Mouse (Mus musculus): Measurements from ENCODE around the gene Tpm1. TPM values are rescaled to one million over a fixed set of nuclear protein-coding genes. Genes with fewer than 3 reads are reported as not detected.

The Tpm1 gene
- polyA plus RNA-seq, 1 experiment from 2014 or later, result 1,114 TPM

GRCm38 (mm10) chr9:67049836-67050235 lies 630 bp upstream of the Tpm1 start:
- H3K36me3 ChIP-seq (ENCODE audit: control insufficient read depth, insufficient read depth, low read length), result no peaks in the 10 kb centered on the region
- peak; percentile 32 for ATAC-seq
- peak overlapping the region; percentile 90 for H3K9ac ChIP-seq (ENCODE audit: low read depth, low read length)
- peak overlapping the region; percentile 90 for H3K4me3 ChIP-seq (ENCODE audit: low read length)
- H3K9me3 ChIP-seq (ENCODE audit: control insufficient read depth, low read length), result no peaks in the 10 kb centered on the region
- peak overlapping the region; percentile 95 for H3K27ac ChIP-seq (ENCODE audit: low read length)
- H3K4me1 ChIP-seq (ENCODE audit: control insufficient read depth, insufficient read depth, low read length), result peaks cover 22% of the 10 kb centered on the region
- no peaks in the 10 kb centered on the region for H3K27me3 ChIP-seq (replicated peaks; ENCODE audit: control insufficient read depth, insufficient read depth, low read length)
- peak overlapping the region; percentile 88 for H3K4me2 ChIP-seq (ENCODE audit: low read depth, low read length)
- 23% methylated on average over 7 of the region's 7 CpGs for WGBS

GRCm38 (mm10) chr9:67048483-67049085 lies 622 bp downstream of the Tpm1 start:
- H3K4me3 ChIP-seq (ENCODE audit: low read length), result peak overlapping the region; percentile 90
- peak overlapping the region; percentile 95 for H3K27ac ChIP-seq (ENCODE audit: low read length)
- under 1% methylated on average over 26 of the region's 26 CpGs for WGBS
- H3K36me3 ChIP-seq (ENCODE audit: control insufficient read depth, insufficient read depth, low read length), result no peaks in the 10 kb centered on the region
- H3K4me2 ChIP-seq (ENCODE audit: low read depth, low read length), result peak overlapping the region; percentile 88
- peaks cover 22% of the 10 kb centered on the region for H3K4me1 ChIP-seq (ENCODE audit: control insufficient read depth, insufficient read depth, low read length)
- ATAC-seq, result no peak; the same call in 1 of the 2 replicates
- H3K27me3 ChIP-seq (replicated peaks; ENCODE audit: control insufficient read depth, insufficient read depth, low read length), result no peaks in the 10 kb centered on the region
- H3K9ac ChIP-seq (ENCODE audit: low read depth, low read length), result peak overlapping the region; percentile 90
- H3K9me3 ChIP-seq (ENCODE audit: control insufficient read depth, low read length), result no peaks in the 10 kb centered on the region

GRCm38 (mm10) chr9:67047606-67048482 lies 1.4 kb downstream of the Tpm1 start:
- ATAC-seq, result no peak

GRCm38 (mm10) chr9:67046881-67047605 lies 2.2 kb downstream of the Tpm1 start:
- Histone ChIP-seq H3K27ac (ENCODE audit: low read length) (peak overlapping the region; percentile 95), H3K36me3 (ENCODE audit: control insufficient read depth, insufficient read depth, low read length) (no peaks in the 10 kb centered on the region), H3K9me3 (ENCODE audit: control insufficient read depth, low read length) (no peaks in the 10 kb centered on the region), H3K4me2 (ENCODE audit: low read depth, low read length) (peak overlapping the region; percentile 88), H3K27me3 (replicated peaks; ENCODE audit: control insufficient read depth, insufficient read depth, low read length) (no peaks in the 10 kb centered on the region), H3K9ac (ENCODE audit: low read depth, low read length) (peak overlapping the region; percentile 90), H3K4me3 (ENCODE audit: low read length) (peak overlapping the region; percentile 90), H3K4me1 (ENCODE audit: control insufficient read depth, insufficient read depth, low read length) (peaks cover 25% of the 10 kb centered on the region)
- ATAC-seq, result no peak
- WGBS, result 7% methylated on average over 15 of the region's 15 CpGs

More at GRCm38 (mm10) chr9:67047606-67048482, 1.4 kb downstream of the Tpm1 start:
- H3K4me3 ChIP-seq (ENCODE audit: low read length), result peak overlapping the region; percentile 90
- H3K4me1 ChIP-seq (ENCODE audit: control insufficient read depth, insufficient read depth, low read length), result peaks cover 22% of the 10 kb centered on the region
- peak overlapping the region; percentile 95 for H3K27ac ChIP-seq (ENCODE audit: low read length)
- H3K9ac ChIP-seq (ENCODE audit: low read depth, low read length), result peak overlapping the region; percentile 90
- no peaks in the 10 kb centered on the region for H3K27me3 ChIP-seq (replicated peaks; ENCODE audit: control insufficient read depth, insufficient read depth, low read length)
- peak overlapping the region; percentile 88 for H3K4me2 ChIP-seq (ENCODE audit: low read depth, low read length)
- no peaks in the 10 kb centered on the region for H3K36me3 ChIP-seq (ENCODE audit: control insufficient read depth, insufficient read depth, low read length)
- H3K9me3 ChIP-seq (ENCODE audit: control insufficient read depth, low read length), result no peaks in the 10 kb centered on the region
- WGBS, result under 1% methylated on average over 42 of the region's 50 CpGs

- Histone ChIP-seq H3K36me3 (ENCODE audit: control insufficient read depth, insufficient read depth, low read length) (no peaks in the 10 kb centered on the region), H3K4me1 (ENCODE audit: control insufficient read depth, insufficient read depth, low read length) (peaks cover 34% of the 10 kb centered on the region), H3K4me2 (ENCODE audit: low read depth, low read length) (peak overlapping the region; percentile 88), H3K27me3 (replicated peaks; ENCODE audit: control insufficient read depth, insufficient read depth, low read length) (no peaks in the 10 kb centered on the region), H3K27ac (ENCODE audit: low read length) (peak overlapping the region; percentile 95), H3K9me3 (ENCODE audit: control insufficient read depth, low read length) (no peaks in the 10 kb centered on the region), H3K4me3 (ENCODE audit: low read length) (peak overlapping the region; percentile 90), H3K9ac (ENCODE audit: low read depth, low read length) (peak overlapping the region; percentile 38; the same call in 1 of the 2 replicates)
- ATAC-seq, result no peak
- 11% methylated on average over 5 of the region's 5 CpGs for WGBS
Measured at GRCm38 (mm10) chr9:67045966-67046602, 3.1 kb downstream of the Tpm1 start.

- ATAC-seq, result no peak
- Histone ChIP-seq H3K9me3 (ENCODE audit: control insufficient read depth, low read length) (no peaks in the 10 kb centered on the region), H3K27ac (ENCODE audit: low read length) (peak overlapping the region; percentile 64), H3K36me3 (ENCODE audit: control insufficient read depth, insufficient read depth, low read length) (no peaks in the 10 kb centered on the region), H3K4me2 (ENCODE audit: low read depth, low read length) (peak overlapping the region; percentile 88), H3K4me3 (ENCODE audit: low read length) (peak overlapping the region; percentile 90), H3K4me1 (ENCODE audit: control insufficient read depth, insufficient read depth, low read length) (peaks cover 42% of the 10 kb centered on the region), H3K9ac (ENCODE audit: low read depth, low read length) (peak overlapping the region; percentile 46), H3K27me3 (replicated peaks; ENCODE audit: control insufficient read depth, insufficient read depth, low read length) (no peaks in the 10 kb centered on the region)
- WGBS, result 16% methylated on average over 4 of the region's 4 CpGs
Measured at GRCm38 (mm10) chr9:67045306-67045675, 3.9 kb downstream of the Tpm1 start.

- Histone ChIP-seq H3K9ac (ENCODE audit: low read depth, low read length) (peak overlapping the region; percentile 95), H3K27ac (ENCODE audit: low read length) (peak overlapping the region; percentile 64), H3K4me3 (ENCODE audit: low read length) (peak overlapping the region; percentile 27), H3K4me1 (ENCODE audit: control insufficient read depth, insufficient read depth, low read length) (peaks cover 46% of the 10 kb centered on the region), H3K4me2 (ENCODE audit: low read depth, low read length) (peak overlapping the region; percentile 88), H3K9me3 (ENCODE audit: control insufficient read depth, low read length) (no peaks in the 10 kb centered on the region), H3K27me3 (replicated peaks; ENCODE audit: control insufficient read depth, insufficient read depth, low read length) (no peaks in the 10 kb centered on the region), H3K36me3 (ENCODE audit: control insufficient read depth, insufficient read depth, low read length) (no peaks in the 10 kb centered on the region)
- no peak for ATAC-seq
- 27% methylated on average over 9 of the region's 9 CpGs for WGBS
Measured at GRCm38 (mm10) chr9:67044551-67045305, 4.5 kb downstream of the Tpm1 start.

- H3K4me3 ChIP-seq (ENCODE audit: low read length), result peak overlapping the region; percentile 82
- ATAC-seq, result peak; percentile 91
- H3K36me3 ChIP-seq (ENCODE audit: control insufficient read depth, insufficient read depth, low read length), result no peaks in the 10 kb centered on the region
- H3K4me1 ChIP-seq (ENCODE audit: control insufficient read depth, insufficient read depth, low read length), result peaks cover 56% of the 10 kb centered on the region
- H3K4me2 ChIP-seq (ENCODE audit: low read depth, low read length), result peak overlapping the region; percentile 88
- peak overlapping the region; percentile 95 for H3K9ac ChIP-seq (ENCODE audit: low read depth, low read length)
- no peaks in the 10 kb centered on the region for H3K27me3 ChIP-seq (replicated peaks; ENCODE audit: control insufficient read depth, insufficient read depth, low read length)
- no peaks in the 10 kb centered on the region for H3K9me3 ChIP-seq (ENCODE audit: control insufficient read depth, low read length)
- peak overlapping the region; percentile 96 for H3K27ac ChIP-seq (ENCODE audit: low read length)
- WGBS, result under 1% methylated on average over 73 of the region's 73 CpGs
Measured at GRCm38 (mm10) chr9:67043231-67044199, 5.7 kb downstream of the Tpm1 start.
